Mouse (Mus musculus) intestine, embryonic 15.5 days (tissue): Measurements from ENCODE around the gene Sod1. TPM values are rescaled to one million over a fixed set of nuclear protein-coding genes. Genes with fewer than 3 reads are reported as not detected.
"Not testable (repeated sequence)": the region's sequence is repeated elsewhere in the genome, so short reads cannot be mapped to it uniquely, and the experiment has no call there.

Experiments used
- ATAC-seq: fragments of 200-750 bp; cut with Nextera tagmentation; 2 replicates; pipeline ENCODE4 v1.8.0; 2017; ENCODE audit warnings: moderate TSS enrichment, moderate library complexity
- H3K27ac ChIP-seq: fragments of 300-500 bp; sonication (generic); 2 replicates; pipeline ENCODE4 v1.5.1; 2015; ENCODE audit warnings: mild to moderate bottlenecking, inconsistent platforms
- H3K27me3 ChIP-seq: fragments of 300-500 bp; sonication (generic); replicated peaks from 2 replicates; pipeline ENCODE4 v1.6.1; 2015; ENCODE audit warnings: inconsistent platforms
- H3K36me3 ChIP-seq: fragments of 300-500 bp; sonication (generic); 2 replicates; pipeline ENCODE4 v1.6.1; 2015; ENCODE audit warnings: inconsistent platforms
- H3K4me1 ChIP-seq: fragments of 300-500 bp; sonication (generic); replicated peaks from 2 replicates; pipeline ENCODE4 v1.6.1; 2015; ENCODE audit warnings: inconsistent platforms
- H3K4me2 ChIP-seq: fragments of 300-500 bp; sonication (generic); replicated peaks from 2 replicates; pipeline ENCODE4 v1.6.1; 2015; ENCODE audit warnings: mild to moderate bottlenecking, inconsistent platforms
- H3K4me3 ChIP-seq: fragments of 300-500 bp; sonication (generic); replicated peaks from 2 replicates; pipeline ENCODE4 v1.5.1; 2015; ENCODE audit warnings: inconsistent platforms
- H3K9ac ChIP-seq: fragments of 300-500 bp; sonication (generic); 2 replicates; pipeline ENCODE4 v1.6.1; 2015; ENCODE audit warnings: inconsistent platforms
- H3K9me3 ChIP-seq: fragments of 300-500 bp; sonication (generic); 2 replicates; pipeline ENCODE4 v1.6.1; 2016; ENCODE audit warnings: inconsistent platforms
- WGBS: fragments of 180-500 bp; shearing (Covaris S2); methylation state at CpG from one replicate; pipeline ENCODE4 v1.1.7; 2015; 5-methylcytosine and 5-hydroxymethylcytosine counted together
- polyA plus RNA-seq: library from polyadenylated mRNA; unstranded; fragments of >200 nt; fragmentation: Nextera tagmentation; extraction: Ambion mirVana; gene quantifications from 2 replicates; pipeline ENCODE4 v1.2.1, GENCODE M21; 2015

Sod1 gene
- polyA plus RNA-seq, 1 experiment from 2014 or later = 1,265 TPM

DNA sequence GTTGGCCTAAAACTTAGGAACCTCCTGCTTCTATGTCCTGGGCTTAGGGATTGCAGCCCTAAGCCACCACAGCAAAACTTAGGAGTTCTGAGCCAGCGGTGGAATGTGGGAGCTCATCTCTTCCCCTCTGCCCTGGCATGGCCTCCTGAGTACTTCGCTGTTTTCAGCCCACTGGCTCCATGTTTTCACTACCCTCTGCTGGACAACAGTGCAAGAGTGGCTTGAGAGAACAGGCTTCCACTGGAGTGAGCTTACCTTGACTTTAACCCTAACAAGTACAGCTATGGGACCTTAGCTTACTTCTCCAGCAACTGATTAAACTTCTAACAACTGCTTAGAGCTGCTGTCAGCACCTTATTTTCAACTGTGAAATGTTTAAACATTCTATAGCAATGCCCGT, 14.6 kb downstream of the Sod1 start:
- ATAC-seq = no peak
- H3K27me3 ChIP-seq = no peaks in the 10 kb centered on the region
- no peak overlapping the region for H3K4me2 ChIP-seq
- WGBS = 88% methylated on average over 3 of the region's 3 CpGs
- no peaks in the 10 kb centered on the region for H3K9me3 ChIP-seq
- H3K4me3 ChIP-seq = no peak overlapping the region
- no peaks in the 10 kb centered on the region for H3K4me1 ChIP-seq
- no peak overlapping the region for H3K9ac ChIP-seq
- H3K27ac ChIP-seq = no peak overlapping the region
- H3K36me3 ChIP-seq = peaks cover 16% of the 10 kb centered on the region

DNA sequence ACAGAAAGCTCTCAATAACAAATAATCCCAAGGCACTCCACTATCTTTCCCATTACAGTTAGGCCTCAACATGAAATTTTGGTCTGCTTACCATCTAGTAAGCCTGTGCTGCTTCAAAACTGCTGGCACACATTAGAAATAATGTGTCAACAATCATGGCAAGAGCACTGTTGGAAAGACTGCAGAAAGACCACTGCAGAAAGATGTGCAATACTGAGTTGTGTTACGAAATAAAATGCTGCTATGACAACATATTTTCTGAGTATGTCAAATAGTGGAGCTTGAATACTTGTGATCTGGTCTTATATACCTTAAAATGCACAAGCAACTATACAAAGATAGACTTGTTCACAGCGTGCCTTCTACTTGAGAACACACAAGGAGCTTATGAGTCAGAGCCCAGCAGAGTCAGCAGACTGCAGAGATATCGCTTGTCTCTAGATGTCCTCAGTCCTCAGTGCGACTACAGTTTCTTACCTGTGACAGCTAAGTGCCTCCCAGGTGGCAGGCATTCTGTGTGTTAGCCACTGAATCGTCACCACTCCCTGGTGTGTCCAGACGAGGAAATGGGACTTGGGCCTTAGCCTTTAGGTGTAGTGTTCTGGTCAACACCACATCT, 18.7 kb downstream of the Sod1 start:
- Histone ChIP-seq H3K4me2 (no peak overlapping the region), H3K4me1 (no peaks in the 10 kb centered on the region), H3K9me3 (no peaks in the 10 kb centered on the region), H3K36me3 (peaks cover 26% of the 10 kb centered on the region), H3K4me3 (no peak overlapping the region), H3K9ac (no peak overlapping the region), H3K27me3 (no peaks in the 10 kb centered on the region), H3K27ac (no peak overlapping the region)
- no peak for ATAC-seq
- 82% methylated on average over 6 of the region's 6 CpGs for WGBS

DNA sequence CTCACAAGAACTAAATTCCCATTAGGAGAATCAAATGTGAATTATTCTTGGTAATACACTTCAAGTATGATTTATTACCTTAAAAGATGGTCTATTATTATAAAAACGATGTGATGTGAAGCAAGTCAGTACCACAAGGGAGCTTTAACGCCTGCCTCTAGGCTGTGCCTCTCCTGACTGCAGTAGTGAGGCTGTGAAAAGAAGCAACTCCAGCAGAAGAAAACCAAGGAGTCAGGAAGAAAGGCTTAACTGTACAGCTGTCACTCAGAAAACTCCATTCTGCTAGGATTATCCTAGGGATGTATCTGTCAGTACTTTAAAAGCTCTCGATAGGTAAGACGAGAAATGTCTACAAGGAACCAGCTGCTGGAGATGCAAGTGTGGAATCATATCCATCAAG, 21.3 kb downstream of the Sod1 start:
- peaks cover 38% of the 10 kb centered on the region for H3K36me3 ChIP-seq
- WGBS = 80% methylated on average over 4 of the region's 4 CpGs

DNA sequence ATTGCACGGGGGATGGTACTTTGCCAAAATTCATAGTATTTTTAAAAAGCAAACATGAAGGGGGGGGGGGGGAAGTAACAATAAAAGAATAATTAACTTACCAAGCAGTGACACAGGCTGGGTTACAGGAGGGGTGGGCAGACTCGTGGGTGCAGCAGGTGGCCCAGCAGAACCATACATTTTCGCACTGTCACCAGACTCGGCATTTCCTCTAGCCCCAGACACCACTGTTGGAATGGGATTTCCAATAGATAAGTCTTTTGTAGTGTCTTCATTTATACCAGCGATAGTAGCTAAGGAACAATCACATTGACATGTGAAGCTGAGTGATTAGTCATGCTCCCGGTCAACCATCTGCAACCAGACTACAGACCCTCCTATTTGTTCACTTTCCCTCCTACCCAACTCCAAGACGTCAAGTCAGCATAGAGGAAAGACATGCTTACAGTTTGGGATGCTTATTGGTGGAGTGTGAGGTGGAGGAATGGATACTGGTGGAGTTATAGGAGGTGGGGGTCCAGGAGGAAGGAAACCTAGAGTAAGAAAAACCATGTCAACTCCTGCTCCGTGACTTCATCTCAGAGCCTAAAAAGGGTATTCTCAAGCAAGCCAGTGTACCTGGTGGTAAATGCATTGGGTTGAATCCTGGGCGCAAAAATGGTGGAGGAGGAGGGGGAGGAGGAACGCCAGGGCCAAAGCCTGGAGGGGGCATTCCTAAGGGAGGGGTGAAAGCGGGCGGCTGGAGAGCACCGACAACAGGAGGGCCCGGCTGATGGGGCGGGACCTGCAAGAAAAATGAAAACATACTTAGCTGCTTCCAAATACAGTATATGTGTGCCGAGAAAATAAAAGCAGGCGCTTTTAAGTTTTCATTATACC, 22.1 kb downstream of the Sod1 start:
- H3K27me3 ChIP-seq = no peaks in the 10 kb centered on the region
- no peaks in the 10 kb centered on the region for H3K4me1 ChIP-seq
- no peak overlapping the region for H3K9ac ChIP-seq
- no peak overlapping the region for H3K4me2 ChIP-seq
- no peak for ATAC-seq
- H3K9me3 ChIP-seq = no peaks in the 10 kb centered on the region
- no peak overlapping the region for H3K27ac ChIP-seq
- H3K4me3 ChIP-seq = no peak overlapping the region
- 83% methylated on average over 17 of the region's 17 CpGs for WGBS
- peaks cover 43% of the 10 kb centered on the region for H3K36me3 ChIP-seq

More for the DNA sequence above, 21.3 kb downstream of the Sod1 start:
- H3K9me3 ChIP-seq = no peaks in the 10 kb centered on the region
- H3K27ac ChIP-seq = no peak overlapping the region
- no peaks in the 10 kb centered on the region for H3K27me3 ChIP-seq
- no peak for ATAC-seq
- no peak overlapping the region for H3K4me3 ChIP-seq
- H3K4me1 ChIP-seq = no peaks in the 10 kb centered on the region
- H3K4me2 ChIP-seq = no peak overlapping the region
- no peak overlapping the region for H3K9ac ChIP-seq

DNA sequence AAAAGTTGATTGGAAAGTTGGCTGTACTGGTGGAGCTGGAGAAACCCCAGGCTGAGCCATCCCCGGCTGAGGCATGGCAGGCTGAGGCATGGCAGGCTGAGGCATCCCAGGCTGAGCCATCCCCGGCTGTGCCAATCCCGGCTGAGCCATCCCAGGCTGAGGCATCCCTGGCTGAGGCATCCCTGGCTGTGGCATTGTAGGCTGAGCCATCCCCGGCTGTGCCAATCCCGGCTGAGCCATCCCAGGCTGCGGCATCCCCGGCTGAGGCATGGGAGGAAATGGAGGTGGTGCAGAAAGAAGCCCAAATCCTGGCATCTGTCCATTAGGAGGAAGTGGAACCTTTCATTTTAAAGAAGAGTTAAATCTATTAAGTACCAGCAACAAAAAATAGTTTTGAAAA, 29.5 kb downstream of the Sod1 start:
- Histone ChIP-seq H3K36me3 (peaks cover 25% of the 10 kb centered on the region), H3K27me3 (no peaks in the 10 kb centered on the region), H3K9me3 (no peaks in the 10 kb centered on the region), H3K4me1 (no peaks in the 10 kb centered on the region), H3K27ac (no peak overlapping the region), H3K9ac (no peak overlapping the region), H3K4me2 (no peak overlapping the region), H3K4me3 (no peak overlapping the region)
- ATAC-seq = no peak
- 96% methylated on average over 7 of the region's 7 CpGs for WGBS

DNA sequence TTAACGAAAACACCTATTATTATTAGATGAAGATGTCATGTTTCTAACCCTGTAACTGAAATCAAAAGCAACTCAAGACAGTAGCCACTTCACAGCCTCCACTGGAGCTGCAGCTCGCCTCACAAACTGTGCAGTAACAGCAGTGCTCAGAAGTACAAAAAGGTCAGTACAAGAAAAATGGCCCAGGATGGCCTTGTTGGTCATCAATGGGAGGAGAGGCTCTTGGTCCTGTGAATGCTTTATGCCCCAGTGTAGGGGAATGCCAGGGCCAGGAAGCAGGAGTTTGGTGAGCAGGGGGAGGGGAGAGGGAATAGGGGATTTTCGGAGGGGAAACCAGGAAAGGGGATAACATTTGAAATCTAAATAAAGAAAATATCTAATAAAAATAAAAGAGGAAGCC, 30.7 kb downstream of the Sod1 start:
- peaks cover 20% of the 10 kb centered on the region for H3K36me3 ChIP-seq
- not testable (repeated sequence) for H3K4me1 ChIP-seq, H3K4me3 ChIP-seq, H3K4me2 ChIP-seq, ATAC-seq, H3K27me3 ChIP-seq, H3K9me3 ChIP-seq, H3K9ac ChIP-seq, H3K27ac ChIP-seq
- WGBS = 90% methylated on average over 3 of the region's 3 CpGs

DNA sequence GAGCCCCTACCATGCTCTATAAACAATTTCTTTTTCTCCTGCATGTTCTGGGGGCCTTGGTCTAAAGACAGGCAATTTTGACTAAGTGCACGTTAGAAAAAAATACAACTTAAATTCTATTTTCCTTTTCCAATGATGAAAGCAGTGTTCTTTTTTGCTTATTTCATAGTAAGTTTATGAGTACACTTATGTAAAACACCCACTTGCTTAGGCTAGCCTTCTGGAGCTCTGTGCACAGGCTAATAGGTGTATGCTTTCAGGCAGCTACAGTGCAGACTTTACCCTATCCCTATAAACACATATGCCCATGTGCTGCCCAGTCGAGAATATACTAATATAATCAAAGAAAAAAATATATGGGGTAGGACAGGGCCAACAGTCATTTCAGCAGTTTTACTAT, 32.0 kb downstream of the Sod1 start:
- Histone ChIP-seq H3K4me2 (no peak overlapping the region), H3K27me3 (no peaks in the 10 kb centered on the region), H3K9me3 (no peaks in the 10 kb centered on the region), H3K4me3 (no peak overlapping the region), H3K4me1 (no peaks in the 10 kb centered on the region), H3K27ac (no peak overlapping the region), H3K36me3 (peaks cover 22% of the 10 kb centered on the region), H3K9ac (no peak overlapping the region)
- 86% methylated on average over 2 of the region's 2 CpGs for WGBS
- no peak for ATAC-seq

DNA sequence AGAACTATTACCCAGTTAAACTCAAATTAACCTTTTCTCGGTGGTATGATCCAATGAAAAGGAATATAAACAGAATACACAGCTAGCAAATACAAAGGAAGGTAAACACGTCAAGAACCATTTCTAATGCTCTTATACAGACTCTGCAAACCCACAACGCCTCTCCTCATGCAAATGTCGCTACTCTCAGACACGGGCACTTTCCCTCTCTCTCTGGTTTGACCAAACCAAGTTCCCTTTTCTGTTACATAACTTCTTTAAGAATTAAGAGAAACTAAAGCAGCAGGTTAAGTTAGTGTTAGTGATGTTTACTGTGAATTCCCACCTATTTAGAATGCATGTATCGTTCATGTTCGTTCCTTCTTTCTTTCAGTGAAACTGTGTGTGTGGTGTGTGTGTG, 38.4 kb downstream of the Sod1 start:
- Histone ChIP-seq H3K27ac (no peak overlapping the region), H3K9ac (no peak overlapping the region), H3K4me2 (no peak overlapping the region), H3K36me3 (peaks cover 18% of the 10 kb centered on the region), H3K9me3 (no peaks in the 10 kb centered on the region), H3K4me3 (no peak overlapping the region), H3K4me1 (no peaks in the 10 kb centered on the region), H3K27me3 (no peaks in the 10 kb centered on the region)
- 82% methylated on average over 7 of the region's 7 CpGs for WGBS
- no peak for ATAC-seq

DNA sequence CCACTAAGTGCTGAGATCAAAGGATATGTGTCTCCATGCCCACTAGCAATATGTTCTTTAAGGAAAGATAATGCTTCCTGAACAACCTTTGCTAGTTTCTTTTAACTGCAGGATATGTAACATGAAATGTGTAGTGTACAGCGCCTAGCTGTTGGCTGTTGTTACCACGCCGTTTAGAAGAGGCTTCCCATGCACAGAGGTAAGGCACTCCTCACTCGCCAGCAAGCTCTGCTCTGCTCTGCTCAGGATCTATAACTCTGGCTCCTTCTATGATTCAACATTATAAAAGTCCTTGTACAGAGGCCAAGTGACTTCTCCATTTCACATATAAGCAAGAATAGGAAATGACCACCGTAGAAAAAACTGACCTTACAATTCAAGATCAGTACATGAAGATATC, 39.1 kb downstream of the Sod1 start:
- H3K4me2 ChIP-seq = no peak overlapping the region
- no peaks in the 10 kb centered on the region for H3K4me1 ChIP-seq
- peaks cover 18% of the 10 kb centered on the region for H3K36me3 ChIP-seq
- no peak overlapping the region for H3K27ac ChIP-seq
- H3K27me3 ChIP-seq = no peaks in the 10 kb centered on the region
- no peaks in the 10 kb centered on the region for H3K9me3 ChIP-seq
- WGBS = 89% methylated on average over 5 of the region's 5 CpGs
- H3K4me3 ChIP-seq = no peak overlapping the region
- no peak for ATAC-seq
- H3K9ac ChIP-seq = no peak overlapping the region

DNA sequence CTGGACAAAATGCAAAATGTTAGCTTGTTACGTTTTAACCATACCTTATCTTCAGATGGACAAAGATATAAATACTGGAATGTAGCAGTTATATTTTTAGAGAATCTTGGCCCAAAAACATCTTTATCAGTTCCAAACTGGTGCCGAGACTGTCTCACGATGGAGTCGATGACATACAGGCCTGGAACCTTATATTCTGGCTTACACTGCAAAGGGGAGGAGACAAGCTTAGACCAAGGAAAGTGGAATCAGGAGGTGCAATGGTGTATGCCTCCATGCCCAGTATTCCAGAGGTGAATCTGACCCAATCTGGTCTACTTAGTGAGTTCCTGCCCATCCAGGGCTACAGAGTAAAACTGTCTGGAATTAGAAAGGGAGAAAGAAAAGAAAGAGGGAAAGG, 39.5 kb downstream of the Sod1 start:
- peaks cover 18% of the 10 kb centered on the region for H3K36me3 ChIP-seq
- WGBS = 82% methylated on average over 4 of the region's 4 CpGs
- no peak for ATAC-seq

DNA sequence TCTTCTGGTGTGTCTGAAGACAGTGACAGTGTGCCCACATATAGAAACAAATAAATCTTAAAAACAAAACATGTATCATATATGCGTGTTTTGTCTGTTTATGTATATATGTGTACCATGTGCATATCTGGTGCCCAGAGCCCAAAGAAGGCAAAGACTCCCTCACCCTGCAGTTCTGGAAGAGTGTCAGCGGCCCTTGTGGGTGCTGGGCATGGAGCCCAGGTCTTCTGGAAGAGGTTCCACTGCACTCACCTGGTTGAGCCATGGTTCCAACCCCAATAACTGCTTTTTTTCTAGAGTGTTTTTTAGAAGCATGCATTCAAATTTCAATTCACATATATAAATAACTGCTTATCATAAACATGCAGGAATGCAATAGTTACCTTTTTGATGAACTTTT, 41.2 kb downstream of the Sod1 start:
- H3K27ac ChIP-seq = no peak overlapping the region
- no peak overlapping the region for H3K9ac ChIP-seq
- WGBS = 91% methylated on average over 2 of the region's 2 CpGs
- H3K4me1 ChIP-seq = 0 out of 2 replicates have a peak, but pooled peaks cover 2% of the 10 kb centered on the region
- no peak for ATAC-seq
- H3K36me3 ChIP-seq = peaks cover 13% of the 10 kb centered on the region
- no peak overlapping the region for H3K4me3 ChIP-seq
- no peaks in the 10 kb centered on the region for H3K27me3 ChIP-seq
- H3K9me3 ChIP-seq = no peaks in the 10 kb centered on the region
- H3K4me2 ChIP-seq = no peak overlapping the region

More for the DNA sequence above, 39.5 kb downstream of the Sod1 start:
- Histone ChIP-seq H3K27me3 (no peaks in the 10 kb centered on the region), H3K9ac (no peak overlapping the region), H3K4me3 (no peak overlapping the region), H3K9me3 (no peaks in the 10 kb centered on the region), H3K4me2 (no peak overlapping the region), H3K4me1 (no peaks in the 10 kb centered on the region), H3K27ac (no peak overlapping the region)

DNA sequence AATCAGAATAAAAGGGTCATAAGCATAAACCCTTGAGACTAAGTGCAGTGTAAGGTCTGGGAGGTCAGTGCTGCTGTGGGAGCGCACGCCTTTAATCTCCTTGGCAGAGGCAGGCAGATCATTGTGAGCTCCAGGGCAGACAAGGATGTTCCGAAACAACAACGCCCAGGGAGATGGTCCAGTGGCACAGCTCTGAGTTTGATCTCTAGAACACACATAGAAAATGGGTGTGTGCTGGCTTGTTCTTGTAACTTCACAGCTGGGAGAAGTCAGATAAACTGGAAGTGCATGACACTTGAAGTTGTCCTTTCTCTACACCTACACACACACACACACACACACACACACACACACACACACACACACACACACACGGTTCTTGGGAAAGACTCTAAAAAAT, 43.5 kb downstream of the Sod1 start:
- 0 out of 2 replicates have a peak, but pooled peaks have one; percentile 32 for ATAC-seq
- WGBS = 81% methylated on average over 5 of the region's 5 CpGs

More for the DNA sequence above, 43.5 kb downstream of the Sod1 start:
- Histone ChIP-seq H3K36me3 (peaks cover 8% of the 10 kb centered on the region; the same call in 1 of the 2 replicates), H3K4me3 (no peak overlapping the region), H3K27me3 (no peaks in the 10 kb centered on the region), H3K4me2 (no peak overlapping the region), H3K4me1 (0 out of 2 replicates have a peak, but pooled peaks cover 2% of the 10 kb centered on the region), H3K9ac (no peak overlapping the region), H3K9me3 (no peaks in the 10 kb centered on the region), H3K27ac (no peak overlapping the region)
